Mouse (Mus musculus): ENCODE measurements around the gene Zfp385a.

Zfp385a gene

GRCm38 (mm10) chr15:103336996-103337667 is 2.8 kb downstream of the Zfp385a start:
- DNase-seq (ENCODE audit: low spot score in 2 of 2), result peak in 1 of 2 experiments; percentile 16

GRCm38 (mm10) chr15:103335488-103336235 is 4.2 kb downstream of the Zfp385a start:
- no peak for DNase-seq (ENCODE audit: low spot score in 2 of 2)

- no peak for DNase-seq (ENCODE audit: low spot score in 2 of 2)
Measured at GRCm38 (mm10) chr15:103335040-103335439, 4.9 kb downstream of the Zfp385a start.

- DNase-seq (ENCODE audit: low spot score in 2 of 2), result no peak
Measured at GRCm38 (mm10) chr15:103334194-103334593, 5.7 kb downstream of the Zfp385a start.

GRCm38 (mm10) chr15:103333738-103334137 is 6.2 kb downstream of the Zfp385a start:
- DNase-seq (ENCODE audit: low spot score in 2 of 2), result no peak

- no peak for DNase-seq (ENCODE audit: low spot score in 2 of 2)
Measured at GRCm38 (mm10) chr15:103333081-103333615, 6.7 kb downstream of the Zfp385a start.

GRCm38 (mm10) chr15:103323455-103324247 is 16.2 kb downstream of the Zfp385a start:
- peak; percentile 82 to 87 for DNase-seq (ENCODE audit: low spot score in 2 of 2)

GRCm38 (mm10) chr15:103323070-103323454 is 16.8 kb downstream of the Zfp385a start:
- DNase-seq (ENCODE audit: low spot score in 2 of 2), result peak in 1 of 2 experiments; percentile 68

- DNase-seq (ENCODE audit: low spot score in 2 of 2), result no peak
Measured at GRCm38 (mm10) chr15:103322396-103322795, 17.5 kb downstream of the Zfp385a start.

- DNase-seq (ENCODE audit: low spot score in 2 of 2), result peak in 1 of 2 experiments; percentile 36
Measured at GRCm38 (mm10) chr15:103321076-103321475, 18.8 kb downstream of the Zfp385a start.

- no peak for DNase-seq (ENCODE audit: low spot score in 2 of 2)
Measured at GRCm38 (mm10) chr15:103318201-103318816, 21.6 kb downstream of the Zfp385a start.

- DNase-seq (ENCODE audit: low spot score in 2 of 2), result no peak
Measured at GRCm38 (mm10) chr15:103317731-103318130, 22.2 kb downstream of the Zfp385a start.

GRCm38 (mm10) chr15:103317120-103317519 is 22.8 kb downstream of the Zfp385a start:
- no peak for DNase-seq (ENCODE audit: low spot score in 2 of 2)

- DNase-seq (ENCODE audit: low spot score in 2 of 2), result no peak
Measured at GRCm38 (mm10) chr15:103315979-103316776, 23.7 kb downstream of the Zfp385a start.

- DNase-seq (ENCODE audit: low spot score in 2 of 2), result peak; percentile 64 to 86
Measured at GRCm38 (mm10) chr15:103315011-103315502, 24.8 kb downstream of the Zfp385a start.

GRCm38 (mm10) chr15:103314181-103314580 is 25.7 kb downstream of the Zfp385a start:
- DNase-seq (ENCODE audit: low spot score in 2 of 2), result no peak

GRCm38 (mm10) chr15:103313495-103314095 is 26.3 kb downstream of the Zfp385a start:
- DNase-seq (ENCODE audit: low spot score in 2 of 2), result peak in 1 of 2 experiments; percentile 55

- no peak for DNase-seq (ENCODE audit: low spot score in 2 of 2)
Measured at GRCm38 (mm10) chr15:103310365-103310910, 29.5 kb downstream of the Zfp385a start, which contains the start of gene Gpr84. Gpr84 (minus strand) TSS chr15:103310612.

GRCm38 (mm10) chr15:103308876-103309580 is 30.9 kb downstream of the Zfp385a start:
- no peak for DNase-seq (ENCODE audit: low spot score in 2 of 2)

Data from cerebellum, postnatal 4 days (tissue).